Mouse (Mus musculus) gastrocnemius, postnatal 10 days (tissue): ENCODE results near the gene Tmem106c. TPM values are rescaled to one million over a fixed set of nuclear protein-coding genes. Genes with fewer than 3 reads are reported as not detected.
A peak's percentile ranks its signal among the peaks of the same experiment; 100 is the strongest.

Experiments used
- DNase-seq: peaks from one replicate; pipeline ENCODE4 v3.0.0; 2021; ENCODE audit warnings: mixed read lengths
- total RNA-seq, 2 experiments: library from RNA; stranded (reverse); gene quantifications; 2 replicates each; pipeline ENCODE4 v1.2.3; 2021

Tmem106c gene
- total RNA-seq, 2 experiments from 2014 or later, result 14.4 to 17.7 TPM

DNA sequence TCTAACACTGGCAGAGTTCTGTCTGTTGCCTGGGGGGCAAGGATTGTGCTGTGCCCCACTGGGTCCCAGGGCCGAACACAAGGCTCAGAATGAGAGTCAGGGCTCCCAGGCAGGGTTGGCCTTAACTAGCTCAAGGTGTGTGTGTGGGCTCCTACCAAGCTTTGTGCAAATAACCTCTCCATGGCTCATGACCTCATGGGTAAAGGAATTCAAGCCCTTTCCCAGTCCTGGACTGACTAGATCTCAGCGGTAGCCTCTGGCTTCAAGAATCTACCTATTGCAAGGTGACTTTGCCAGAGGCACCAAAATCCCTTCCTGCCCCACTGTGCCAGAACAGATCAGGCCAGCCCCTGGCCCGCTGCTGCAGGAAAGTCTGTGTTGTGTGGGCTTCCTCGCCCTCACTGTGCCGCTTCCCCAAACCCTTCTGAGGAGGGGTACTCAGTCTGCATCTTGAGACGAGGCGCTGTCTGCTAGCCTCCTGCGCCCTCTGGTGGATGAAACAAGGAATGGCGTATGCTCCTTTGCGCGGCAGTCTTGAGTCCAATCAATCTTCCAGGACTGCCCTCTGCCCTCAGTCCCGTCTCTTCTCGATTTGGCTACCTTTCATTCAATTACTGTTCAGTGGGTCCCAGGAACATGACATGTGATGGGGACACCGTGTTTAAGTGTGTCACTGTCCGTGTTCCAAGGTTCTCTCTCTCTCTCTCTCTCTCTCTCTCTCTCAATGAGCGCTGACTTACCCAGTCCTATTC, 11.7 kb upstream of the Tmem106c start:
- DNase-seq, result peak; percentile 65

DNA sequence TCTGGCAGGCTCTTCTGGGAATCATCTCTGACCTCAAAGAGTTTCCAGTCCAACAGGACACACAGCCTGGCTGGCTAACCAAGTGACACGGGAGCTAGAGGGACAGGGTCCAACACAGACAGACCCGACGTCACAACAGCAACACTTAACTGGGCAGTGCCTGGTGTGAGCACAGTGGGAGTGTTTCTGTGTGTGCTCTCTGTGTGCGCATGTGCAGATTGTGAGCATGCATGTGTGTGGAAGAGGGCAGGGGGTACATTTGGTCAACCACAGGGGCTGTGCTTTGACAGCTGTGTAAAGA, 11.2 kb upstream of the Tmem106c start:
- DNase-seq, result no peak

DNA sequence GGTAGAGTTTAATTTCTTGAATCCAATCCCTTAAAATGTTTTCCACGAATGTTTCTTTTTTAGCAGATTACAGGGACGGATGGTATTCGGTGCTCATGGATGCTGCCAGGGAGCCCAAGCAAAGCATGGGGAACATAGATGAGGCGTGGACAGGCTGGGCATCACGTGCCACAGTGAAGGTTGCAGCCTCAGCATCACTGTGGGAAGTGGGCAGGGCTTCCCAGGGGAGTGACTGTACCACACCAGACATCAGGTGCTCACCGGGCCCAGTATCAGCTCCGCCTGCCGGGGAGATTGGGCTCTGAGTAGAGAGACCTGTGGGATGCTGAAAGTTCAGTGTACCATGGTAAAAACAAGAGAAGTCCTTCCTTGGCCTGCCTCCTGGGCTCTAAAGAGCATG, 9.3 kb upstream of the Tmem106c start:
- DNase-seq, result no peak

DNA sequence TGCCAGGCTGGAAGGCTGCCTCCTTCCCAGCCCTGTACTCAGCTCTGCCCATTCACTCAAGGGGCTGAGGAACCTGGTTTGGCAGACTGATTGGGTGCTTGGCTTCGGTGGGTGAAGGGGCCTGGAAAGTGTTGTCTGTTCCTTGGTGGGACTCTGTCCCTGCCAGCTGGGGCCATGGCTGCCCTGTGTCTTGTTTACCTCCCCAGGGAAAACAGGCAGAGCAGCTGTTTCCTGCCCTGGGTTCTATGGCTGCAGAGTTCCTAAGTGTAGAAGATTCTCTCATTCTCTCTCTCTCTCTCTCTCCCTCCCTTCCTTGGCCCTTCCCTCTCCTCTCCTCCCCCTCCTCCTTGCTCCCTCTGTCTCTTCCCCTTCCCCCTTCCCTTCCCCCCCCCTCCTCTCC, 8.7 kb upstream of the Tmem106c start:
- no peak for DNase-seq

DNA sequence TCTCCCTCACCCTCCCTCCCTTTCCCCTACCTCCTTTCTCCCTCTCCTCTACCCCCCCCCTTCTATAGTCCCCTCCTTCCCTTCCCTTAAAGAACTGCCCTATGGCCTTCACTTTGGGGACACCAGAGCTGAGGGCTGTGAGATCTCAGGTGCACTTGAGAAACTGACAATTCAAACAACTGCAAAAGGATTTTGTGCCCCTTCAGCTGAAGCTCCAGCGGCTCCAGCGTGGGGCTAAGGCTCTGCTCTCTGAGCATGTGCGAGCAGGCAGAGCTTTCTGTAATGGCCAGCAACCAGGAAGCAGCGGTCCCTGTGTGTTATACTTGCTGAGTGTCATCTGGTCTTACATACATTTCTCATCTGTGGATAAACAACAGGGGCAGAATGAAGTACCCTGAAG, 8.3 kb upstream of the Tmem106c start:
- no peak for DNase-seq

DNA sequence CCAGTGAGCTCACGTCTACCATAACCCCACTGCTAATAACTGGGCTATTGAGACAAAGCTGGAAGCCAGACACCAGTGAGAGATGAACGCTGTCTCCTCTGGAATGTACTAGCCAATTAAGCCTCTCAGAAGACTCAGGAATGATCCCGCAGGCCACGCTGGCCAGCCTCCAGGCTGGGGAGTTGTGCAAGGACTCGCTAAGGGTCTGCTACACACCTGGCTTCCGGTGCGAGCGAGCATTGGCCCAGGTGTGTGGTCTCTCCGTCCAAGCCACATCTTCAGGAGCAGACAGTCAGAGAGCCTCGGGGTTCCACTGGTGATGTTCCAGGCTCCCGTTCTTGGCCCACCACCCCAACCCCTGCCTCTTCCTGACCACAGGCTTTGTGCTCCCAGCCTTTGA, 7.6 kb upstream of the Tmem106c start:
- no peak for DNase-seq

DNA sequence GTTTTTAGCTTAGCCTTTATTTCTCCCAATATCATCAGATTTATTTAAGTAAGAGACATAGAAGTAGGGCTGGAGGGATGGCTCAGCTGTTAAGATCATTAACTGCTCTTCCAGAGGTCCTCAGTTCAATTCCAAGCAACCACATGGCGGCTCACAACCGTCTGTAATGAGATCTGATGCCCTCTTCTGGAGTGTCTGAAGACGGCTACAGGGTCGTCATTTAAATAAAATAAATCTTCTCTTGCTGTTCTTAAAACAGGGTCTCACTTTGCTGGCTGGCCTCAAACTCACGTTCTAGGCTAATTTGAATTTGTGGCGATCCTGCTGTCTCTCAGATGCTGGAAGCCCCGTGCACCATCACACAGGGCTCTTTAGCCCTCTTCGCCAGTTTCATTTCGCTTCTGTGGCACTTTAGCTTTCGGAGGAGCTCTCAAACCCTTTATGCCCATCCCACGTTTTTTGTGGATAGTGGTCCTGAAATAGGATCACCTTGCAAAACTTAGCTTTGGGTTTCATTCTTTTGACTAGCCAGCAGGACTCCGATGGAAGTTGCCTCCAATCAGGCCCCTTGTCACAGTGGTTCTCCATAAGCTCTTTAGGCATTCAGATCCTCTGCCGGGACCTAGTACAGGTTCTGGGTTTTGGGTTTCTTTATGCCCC, 541 bp upstream of the Tmem106c start:
- DNase-seq, result no peak

DNA sequence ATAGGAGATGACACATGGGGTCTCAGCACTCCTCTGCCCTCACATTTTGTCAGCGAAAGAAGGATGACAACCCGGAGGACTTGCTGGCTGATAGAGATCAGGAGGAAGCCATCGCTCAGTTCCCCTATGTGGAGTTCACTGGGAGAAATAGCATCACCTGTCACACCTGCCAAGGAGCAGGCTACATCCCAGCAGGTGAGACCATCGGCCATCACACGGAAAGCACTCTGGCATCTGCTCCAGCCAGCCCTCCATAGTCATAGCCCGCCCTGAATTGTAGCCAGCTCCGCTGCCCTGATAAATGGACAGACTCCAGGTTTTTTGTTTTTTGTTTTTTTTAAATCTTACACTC, 812 bp downstream of the Tmem106c start:
- DNase-seq, result no peak

DNA sequence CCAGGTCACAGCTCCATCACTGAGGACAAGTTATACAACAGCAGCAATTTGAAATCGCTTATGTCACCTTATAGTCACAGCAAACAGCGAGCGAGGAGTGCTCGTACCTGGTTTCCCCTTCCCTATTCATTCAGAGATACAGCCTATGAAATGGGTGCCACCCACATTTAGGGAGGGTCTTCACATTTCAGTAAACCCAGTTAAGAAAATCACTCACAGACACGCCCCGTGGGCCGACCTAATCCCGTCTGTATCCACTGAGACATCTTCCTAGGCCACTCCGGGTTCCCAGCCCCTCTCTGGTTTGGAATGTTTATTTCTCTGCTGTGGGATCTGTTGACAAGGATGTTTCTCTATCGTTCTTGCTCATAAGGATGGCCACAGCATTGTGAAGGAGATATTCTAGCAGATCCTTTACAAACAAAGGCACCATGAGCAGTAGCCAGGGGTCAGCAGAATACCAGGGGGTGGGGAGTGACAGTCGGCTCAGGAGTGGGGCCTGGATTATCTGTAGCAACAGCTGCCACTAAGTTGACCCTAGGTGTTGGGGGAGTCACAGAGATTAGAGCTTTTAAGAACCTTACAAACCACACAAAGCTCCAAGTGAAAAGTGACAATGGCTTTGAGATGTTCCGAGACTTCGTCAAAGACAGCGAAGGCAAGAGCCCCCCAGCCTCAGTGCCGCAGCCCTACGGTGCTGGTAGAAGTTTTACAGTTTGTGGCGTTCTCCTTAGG, 1.5 kb downstream of the Tmem106c start:
- DNase-seq, result no peak

DNA sequence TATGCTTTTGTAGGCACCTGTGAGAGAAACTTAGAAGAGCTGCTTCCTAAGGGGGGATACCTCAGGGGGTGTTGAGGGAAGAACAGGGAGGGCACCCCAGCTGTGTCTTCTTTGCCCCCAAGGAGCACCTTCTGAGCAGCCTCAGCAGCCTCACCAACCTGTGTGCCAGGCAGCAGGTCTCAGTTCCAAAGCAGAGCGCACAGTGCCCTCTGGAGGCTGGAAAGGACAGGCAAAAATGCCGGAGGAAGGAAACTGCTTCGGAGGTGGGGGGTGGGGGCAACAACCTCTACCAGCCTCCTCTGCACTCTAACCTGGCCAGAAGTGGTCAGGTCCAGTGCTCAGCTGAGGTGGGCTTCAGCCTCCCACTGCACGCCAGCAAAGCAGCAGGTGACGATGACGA, 6.3 kb downstream of the Tmem106c start:
- DNase-seq, result no peak

DNA sequence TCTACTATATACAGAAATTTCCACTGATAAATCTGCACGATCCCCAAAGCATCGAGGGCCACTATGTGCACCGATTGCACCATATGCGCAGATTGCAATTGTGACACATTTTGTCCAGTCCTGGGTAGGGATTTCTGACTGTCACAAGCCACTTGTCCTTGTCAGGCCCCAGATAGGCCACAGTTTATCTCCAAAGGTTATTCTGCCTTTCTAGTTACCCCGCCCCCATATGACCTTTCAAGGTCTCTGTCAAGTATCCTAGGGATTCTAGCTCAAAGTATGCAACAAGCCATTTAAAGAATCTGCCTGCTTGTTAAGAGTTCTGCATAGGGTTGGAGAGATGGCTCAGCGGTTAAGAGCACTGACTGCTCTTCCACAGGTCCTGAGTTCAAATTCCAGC, 8.6 kb downstream of the Tmem106c start:
- DNase-seq, result no peak

DNA sequence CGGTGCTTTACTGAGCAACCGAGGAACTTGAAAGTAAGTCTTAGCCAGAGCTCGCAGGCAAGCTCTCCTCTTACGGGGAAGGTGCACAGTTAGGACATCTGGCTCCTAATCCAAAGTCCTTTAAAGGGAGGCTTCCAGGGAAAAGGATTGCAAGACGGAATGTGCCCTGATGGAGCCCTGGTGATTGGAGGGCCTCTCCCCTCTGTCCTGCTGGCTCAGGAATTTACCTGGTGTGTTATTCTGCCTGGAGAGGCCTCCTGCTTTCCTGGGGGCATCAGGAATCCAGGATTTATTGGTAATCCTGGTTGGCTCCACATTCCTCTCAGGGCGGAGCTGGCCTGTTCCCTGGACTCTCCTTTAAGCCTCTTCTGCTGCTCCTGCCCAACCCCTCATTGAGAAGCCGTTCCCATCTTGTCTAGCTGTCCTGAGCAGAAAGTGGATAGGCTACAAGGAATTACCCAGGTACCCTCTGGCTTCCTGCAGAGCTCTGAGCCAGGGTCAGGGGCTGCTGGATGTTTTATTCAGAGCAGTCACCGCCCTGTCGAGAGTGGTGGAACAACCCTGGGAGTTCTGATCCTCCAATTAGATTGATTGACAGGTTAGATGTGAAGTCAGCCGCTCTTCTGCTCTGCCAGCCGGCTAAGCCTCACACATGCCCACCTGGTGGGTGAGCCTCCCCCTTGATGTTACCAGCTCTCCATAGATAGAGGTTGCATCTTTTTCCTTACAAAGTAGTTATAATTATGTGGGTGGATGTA, 9.4 kb downstream of the Tmem106c start:
- no peak for DNase-seq

DNA sequence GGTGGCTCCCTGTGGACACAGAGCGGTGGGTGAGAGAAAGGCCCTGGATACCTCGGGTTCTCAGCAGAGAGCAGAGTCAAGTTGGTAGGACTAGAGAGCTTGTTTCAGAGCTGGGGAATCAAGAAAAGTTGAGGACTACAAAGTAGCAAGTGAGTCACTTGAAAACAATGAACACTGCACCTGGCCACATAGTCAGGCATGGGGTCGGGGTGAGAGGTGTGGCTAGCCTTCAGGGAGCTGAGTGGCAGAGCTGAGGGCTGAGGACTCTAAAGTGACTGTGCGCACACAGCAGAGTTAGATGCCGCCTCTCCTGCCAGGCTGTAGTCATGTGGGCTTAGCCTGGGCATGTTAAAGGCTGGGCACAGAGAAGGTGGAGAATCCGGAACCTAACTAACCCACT, 17.6 kb downstream of the Tmem106c start:
- no peak for DNase-seq

DNA sequence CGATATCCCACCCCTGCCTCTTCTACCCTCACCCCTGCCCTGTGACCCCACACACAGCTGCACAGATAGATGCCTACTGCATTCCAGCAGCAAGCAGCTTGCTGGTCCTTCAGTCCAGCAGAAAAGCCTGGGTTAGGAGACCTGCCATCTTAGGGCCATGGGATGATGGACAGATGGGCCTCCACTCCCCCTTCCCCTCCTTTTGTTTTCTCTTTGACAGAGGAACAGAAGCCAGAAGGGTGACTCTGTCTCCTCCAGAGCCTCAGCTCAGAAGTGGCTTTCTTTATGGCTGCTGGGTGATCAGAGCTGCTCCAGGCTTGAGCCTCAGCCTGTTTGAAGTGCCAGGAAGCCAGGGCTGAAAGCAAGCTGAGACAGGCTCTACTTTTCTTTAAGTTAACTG, 25.5 kb downstream of the Tmem106c start:
- DNase-seq, result no peak

DNA sequence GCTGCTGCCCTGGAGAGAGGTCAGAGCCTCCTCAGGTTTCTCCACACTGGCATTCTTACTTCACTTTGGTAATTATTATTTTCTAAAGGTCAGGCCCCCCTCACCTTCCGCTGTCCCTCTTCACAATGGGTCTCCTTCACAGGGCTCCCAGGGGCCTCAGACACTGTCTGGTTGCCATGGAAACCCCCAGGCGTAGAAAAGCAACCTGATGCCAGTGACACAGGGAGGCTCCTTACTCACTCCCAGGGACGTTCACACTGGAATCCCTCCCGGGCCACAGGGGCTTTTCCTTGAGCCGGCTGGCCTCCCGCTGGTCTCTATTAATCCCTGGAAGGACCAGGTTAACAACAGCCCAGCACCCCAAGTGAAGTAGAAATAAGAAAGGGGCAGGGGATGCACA, 26.1 kb downstream of the Tmem106c start:
- DNase-seq, result no peak

DNA sequence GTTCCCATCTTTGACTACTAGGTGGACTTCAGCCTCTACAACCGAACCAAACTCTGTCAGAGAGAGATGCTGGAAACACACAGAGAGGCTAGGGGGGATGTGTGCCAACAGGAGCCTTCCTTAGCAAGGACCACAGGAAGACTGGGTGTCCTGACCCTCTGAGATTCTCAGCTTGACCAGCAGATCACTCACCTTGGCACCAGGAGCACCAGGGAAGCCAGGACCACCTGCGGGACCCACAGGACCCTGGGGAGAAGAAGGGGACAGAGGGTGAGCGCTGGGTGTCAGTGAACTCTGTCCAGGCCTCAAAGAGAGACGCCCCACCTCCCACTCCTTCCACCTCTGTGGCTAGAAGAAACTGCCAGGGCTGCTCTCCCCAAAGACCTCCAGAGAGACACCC, 26.7 kb downstream of the Tmem106c start:
- DNase-seq, result no peak

DNA sequence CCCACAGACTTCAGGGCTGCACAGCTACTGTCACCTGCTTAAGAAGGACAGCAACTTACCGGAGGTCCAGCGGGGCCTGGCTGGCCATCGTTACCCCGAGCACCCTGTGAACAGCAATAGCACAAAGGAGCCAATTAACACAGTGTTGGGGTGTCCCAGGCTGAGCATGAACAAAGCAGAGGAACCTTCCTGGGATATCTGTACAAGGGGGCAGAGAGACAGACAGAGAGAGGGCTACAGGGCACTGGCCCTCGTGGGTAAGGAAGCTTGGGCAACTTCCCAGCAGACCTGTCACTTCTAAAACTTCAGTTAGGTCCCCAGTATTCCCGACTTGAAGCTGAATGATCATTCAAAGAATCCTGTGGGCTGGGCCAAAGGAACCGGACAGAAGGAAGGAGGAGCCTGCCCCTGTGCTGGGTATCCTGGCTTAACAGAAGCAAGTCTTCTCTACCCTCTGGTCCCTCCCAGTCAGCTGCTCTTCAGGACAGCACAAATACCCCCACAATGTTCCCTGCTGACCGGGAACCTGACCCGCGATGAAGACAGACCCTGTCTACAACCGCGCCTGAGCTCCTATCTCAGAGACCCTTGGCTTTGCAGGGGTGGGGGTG, 27.4 kb downstream of the Tmem106c start:
- DNase-seq, result no peak

DNA sequence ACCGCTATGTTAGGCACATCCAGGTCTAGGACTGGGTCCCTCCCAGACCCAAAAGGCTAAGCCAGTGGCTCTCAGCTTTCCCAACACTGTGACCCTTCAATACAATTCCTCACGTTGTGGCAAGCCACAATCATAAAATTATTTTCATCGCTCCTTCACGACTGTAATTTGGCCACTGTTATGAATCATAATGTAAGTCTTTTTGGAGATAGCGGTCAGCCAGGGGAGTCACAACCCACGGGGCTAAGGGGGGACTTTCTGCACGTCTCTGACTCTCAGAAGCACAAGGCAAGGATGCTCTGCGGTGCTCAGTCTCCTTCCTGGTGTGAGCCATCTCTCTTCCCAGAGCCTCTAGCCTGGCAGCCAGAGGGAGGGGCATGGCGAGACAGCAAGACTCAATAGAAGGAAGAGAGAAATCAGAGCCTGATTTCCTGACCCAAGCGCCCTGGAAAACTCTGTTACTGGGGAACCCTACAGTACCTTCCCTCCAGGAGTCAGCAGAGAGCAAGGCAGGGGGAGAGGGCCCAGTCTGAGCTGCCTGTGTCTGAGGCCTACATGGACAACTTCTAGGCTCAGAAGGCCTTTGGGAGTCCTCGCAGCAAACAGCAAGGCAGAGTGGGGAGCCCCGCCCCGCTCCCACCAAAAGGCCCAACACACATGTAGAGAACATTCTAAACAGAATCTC, 28.2 kb downstream of the Tmem106c start:
- no peak for DNase-seq

DNA sequence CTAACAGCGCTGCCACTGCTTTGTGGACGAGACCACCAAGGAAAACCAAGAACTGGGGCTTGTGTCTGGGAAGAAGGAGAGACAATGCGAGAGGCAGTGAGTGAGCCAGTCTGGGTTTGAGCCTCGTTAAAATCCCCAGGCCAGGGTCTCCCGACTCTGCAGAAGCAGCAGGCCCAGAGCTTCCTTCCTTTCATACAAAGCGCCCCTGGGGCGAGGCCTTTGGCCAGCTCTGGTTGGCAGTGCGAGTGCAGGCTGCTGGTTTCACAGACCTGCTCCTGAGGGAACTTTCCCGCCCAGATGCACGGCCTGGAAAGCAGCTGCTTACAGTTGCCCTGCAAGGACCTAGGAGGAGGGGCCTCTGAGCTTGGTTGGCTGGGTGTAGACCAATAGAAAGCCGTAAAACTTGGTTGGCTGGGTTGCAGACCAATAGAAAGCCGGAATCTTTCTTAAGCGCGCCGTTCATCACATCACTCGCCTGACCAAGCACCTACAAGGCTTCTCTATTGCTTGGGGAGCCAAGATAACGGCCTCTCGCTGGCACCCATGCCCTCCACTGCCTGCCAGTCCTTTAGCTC, 28.8 kb downstream of the Tmem106c start:
- peak; percentile 68 for DNase-seq

DNA sequence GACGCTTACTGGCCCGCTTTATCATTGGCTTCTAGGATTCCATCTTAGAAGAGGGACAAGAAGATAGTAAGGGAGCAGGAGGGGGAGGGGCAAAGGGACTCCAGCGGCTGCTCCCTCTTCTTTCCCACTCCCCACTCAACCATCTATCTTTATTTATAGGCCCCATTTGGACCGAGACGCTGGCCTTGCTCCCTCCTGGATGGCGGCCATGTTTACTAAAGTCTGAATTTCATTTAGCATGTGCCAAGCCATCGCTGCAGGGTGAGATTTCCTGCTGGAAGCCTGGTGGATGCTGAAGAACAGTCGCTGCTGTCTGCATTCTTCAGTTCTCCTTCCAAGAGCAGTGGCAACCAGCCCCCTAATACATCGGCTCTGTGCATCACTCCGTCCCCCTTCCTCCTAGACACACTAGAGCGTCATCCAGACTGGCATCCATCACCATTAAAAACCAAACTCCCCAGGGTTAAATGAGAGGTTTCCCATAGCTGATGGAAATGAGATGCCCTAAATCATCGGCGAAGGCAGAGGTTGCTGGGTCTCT, 32.8 kb downstream of the Tmem106c start:
- DNase-seq, result no peak

DNA sequence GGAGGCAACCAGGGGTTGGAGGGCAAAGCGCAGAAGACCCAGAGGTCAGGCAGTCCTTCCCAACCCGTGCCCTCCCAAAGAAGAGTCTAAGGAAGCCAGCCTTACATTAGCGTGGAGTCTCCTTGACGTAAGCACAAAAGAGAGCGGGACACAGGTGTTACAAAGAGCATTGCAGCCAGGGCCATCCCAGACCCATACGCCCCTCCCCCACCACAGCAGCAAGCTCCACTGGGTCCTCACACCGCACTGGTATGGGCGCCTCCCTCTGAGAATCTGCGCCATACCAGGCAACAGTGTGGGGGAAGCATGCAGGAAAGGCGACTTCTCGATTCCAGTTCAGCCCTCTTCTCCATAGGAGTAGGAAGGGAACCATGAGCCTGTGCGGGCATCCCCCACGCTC, 35.5 kb downstream of the Tmem106c start:
- DNase-seq, result no peak
